Mouse (Mus musculus) MEL-GATA-1-ER (cell line): Measurements from ENCODE around the gene Plpp7.

Experiments used
- DNase-seq: peaks from one replicate; pipeline ENCODE4 v3.0.0-alpha.2; 2012; ENCODE audit warnings: low read depth; ENCODE audit errors: extremely low read depth

Gene Plpp7

GRCm38 (mm10) chr2:32068811-32069607 is 26.3 kb upstream of the Plpp7 start:
- DNase-seq = no peak

- no peak for DNase-seq
Observed at GRCm38 (mm10) chr2:32070747-32071146, 24.6 kb upstream of the Plpp7 start.

GRCm38 (mm10) chr2:32074404-32074803 is 20.9 kb upstream of the Plpp7 start:
- DNase-seq = no peak

- no peak for DNase-seq
Observed at GRCm38 (mm10) chr2:32075368-32075767, 20.0 kb upstream of the Plpp7 start.

- DNase-seq = no peak
Observed at GRCm38 (mm10) chr2:32077744-32078143, 17.6 kb upstream of the Plpp7 start.

- no peak for DNase-seq
Observed at GRCm38 (mm10) chr2:32078522-32078921, 16.8 kb upstream of the Plpp7 start.

- DNase-seq = no peak
Observed at GRCm38 (mm10) chr2:32079191-32079725, 16.1 kb upstream of the Plpp7 start.

- no peak for DNase-seq
Observed at GRCm38 (mm10) chr2:32080681-32081080, 14.6 kb upstream of the Plpp7 start.

- DNase-seq = no peak
Observed at GRCm38 (mm10) chr2:32081296-32081929, 13.9 kb upstream of the Plpp7 start.

GRCm38 (mm10) chr2:32082229-32082628 is 13.1 kb upstream of the Plpp7 start:
- DNase-seq = no peak

- no peak for DNase-seq
Observed at GRCm38 (mm10) chr2:32083159-32084011, 11.9 kb upstream of the Plpp7 start.

- DNase-seq = no peak
Observed at GRCm38 (mm10) chr2:32084111-32084871, 11.0 kb upstream of the Plpp7 start, which contains the start of gene Fam78a. Gene Fam78a (minus strand): TSS chr2:32084857.

GRCm38 (mm10) chr2:32084872-32085199 is 10.5 kb upstream of the Plpp7 start:
- no peak for DNase-seq

GRCm38 (mm10) chr2:32085231-32085630 is 10.1 kb upstream of the Plpp7 start:
- no peak for DNase-seq

GRCm38 (mm10) chr2:32087606-32088005 is 7.7 kb upstream of the Plpp7 start:
- no peak for DNase-seq

GRCm38 (mm10) chr2:32088372-32088981 is 6.9 kb upstream of the Plpp7 start:
- DNase-seq = no peak

GRCm38 (mm10) chr2:32089606-32090005 is 5.7 kb upstream of the Plpp7 start:
- DNase-seq = no peak

- no peak for DNase-seq
Observed at GRCm38 (mm10) chr2:32090145-32090544, 5.2 kb upstream of the Plpp7 start.

GRCm38 (mm10) chr2:32091956-32092355 is 3.4 kb upstream of the Plpp7 start:
- DNase-seq = no peak

GRCm38 (mm10) chr2:32094001-32094707 is 1.2 kb upstream of the Plpp7 start:
- peak; percentile 44 for DNase-seq
